Mouse (Mus musculus): ENCODE data around the gene Rilpl1. TPM values are rescaled to one million over a fixed set of nuclear protein-coding genes. Genes with fewer than 3 reads are reported as not detected.

Gene Rilpl1
- polyA plus RNA-seq, 1 experiment from 2014 or later: 8.6 TPM

GRCm38 (mm10) chr5:124453339-124454081, 77.7 kb downstream of the Rilpl1 start:
- H3K36me3 ChIP-seq (ENCODE audit: control insufficient read depth, insufficient read depth, low read length): peaks cover 31% of the 10 kb centered on the region
- H3K4me2 ChIP-seq (ENCODE audit: low read depth, low read length): peak overlapping the region; percentile 15; the same call in 1 of the 2 replicates
- H3K4me3 ChIP-seq (ENCODE audit: low read length): no peak overlapping the region
- ATAC-seq: no peak
- WGBS: 78% methylated on average over 13 of the region's 13 CpGs
- peak overlapping the region; percentile 26; the same call in 1 of the 2 replicates for H3K9ac ChIP-seq (ENCODE audit: low read depth, low read length)
- peaks cover 30% of the 10 kb centered on the region for H3K4me1 ChIP-seq (ENCODE audit: control insufficient read depth, insufficient read depth, low read length)
- no peaks in the 10 kb centered on the region for H3K27me3 ChIP-seq (replicated peaks; ENCODE audit: control insufficient read depth, insufficient read depth, low read length)
- no peaks in the 10 kb centered on the region for H3K9me3 ChIP-seq (ENCODE audit: control insufficient read depth, low read length)
- peak overlapping the region; percentile 13; the same call in 1 of the 2 replicates for H3K27ac ChIP-seq (ENCODE audit: low read length)

- no peaks in the 10 kb centered on the region for H3K27me3 ChIP-seq (replicated peaks; ENCODE audit: control insufficient read depth, insufficient read depth, low read length)
- H3K9ac ChIP-seq (ENCODE audit: low read depth, low read length): peak overlapping the region; percentile 26; the same call in 1 of the 2 replicates
- H3K9me3 ChIP-seq (ENCODE audit: control insufficient read depth, low read length): no peaks in the 10 kb centered on the region
- peaks cover 30% of the 10 kb centered on the region for H3K36me3 ChIP-seq (ENCODE audit: control insufficient read depth, insufficient read depth, low read length)
- ATAC-seq: no peak
- H3K4me1 ChIP-seq (ENCODE audit: control insufficient read depth, insufficient read depth, low read length): peaks cover 33% of the 10 kb centered on the region
- H3K4me2 ChIP-seq (ENCODE audit: low read depth, low read length): peak overlapping the region; percentile 28
- WGBS: 71% methylated on average over 15 of the region's 15 CpGs
- H3K27ac ChIP-seq (ENCODE audit: low read length): peak overlapping the region; percentile 12; the same call in 1 of the 2 replicates
- H3K4me3 ChIP-seq (ENCODE audit: low read length): peak overlapping the region; percentile 1; the same call in 1 of the 2 replicates
Observed at GRCm38 (mm10) chr5:124452494-124453228, 78.5 kb downstream of the Rilpl1 start.

GRCm38 (mm10) chr5:124450641-124451340, 80.4 kb downstream of the Rilpl1 start:
- peak overlapping the region; percentile 95 for H3K27ac ChIP-seq (ENCODE audit: low read length)
- 63% methylated on average over 16 of the region's 16 CpGs for WGBS
- peaks cover 42% of the 10 kb centered on the region for H3K4me1 ChIP-seq (ENCODE audit: control insufficient read depth, insufficient read depth, low read length)
- H3K36me3 ChIP-seq (ENCODE audit: control insufficient read depth, insufficient read depth, low read length): peaks cover 29% of the 10 kb centered on the region
- no peaks in the 10 kb centered on the region for H3K9me3 ChIP-seq (ENCODE audit: control insufficient read depth, low read length)
- H3K4me3 ChIP-seq (ENCODE audit: low read length): peak overlapping the region; percentile 22; the same call in 1 of the 2 replicates
- peak; percentile 84 for ATAC-seq
- H3K9ac ChIP-seq (ENCODE audit: low read depth, low read length): peak overlapping the region; percentile 50; the same call in 1 of the 2 replicates
- H3K4me2 ChIP-seq (ENCODE audit: low read depth, low read length): peak overlapping the region; percentile 34
- no peaks in the 10 kb centered on the region for H3K27me3 ChIP-seq (replicated peaks; ENCODE audit: control insufficient read depth, insufficient read depth, low read length)

- Histone ChIP-seq H3K4me2 (ENCODE audit: low read depth, low read length) (peak overlapping the region; percentile 40), H3K27ac (ENCODE audit: low read length) (peak overlapping the region; percentile 95), H3K36me3 (ENCODE audit: control insufficient read depth, insufficient read depth, low read length) (peaks cover 29% of the 10 kb centered on the region), H3K9me3 (ENCODE audit: control insufficient read depth, low read length) (no peaks in the 10 kb centered on the region), H3K4me1 (ENCODE audit: control insufficient read depth, insufficient read depth, low read length) (peaks cover 42% of the 10 kb centered on the region), H3K4me3 (ENCODE audit: low read length) (no peak overlapping the region; the same call in 1 of the 2 replicates), H3K27me3 (replicated peaks; ENCODE audit: control insufficient read depth, insufficient read depth, low read length) (no peaks in the 10 kb centered on the region), H3K9ac (ENCODE audit: low read depth, low read length) (peak overlapping the region; percentile 50; the same call in 1 of the 2 replicates)
- ATAC-seq: no peak
- 56% methylated on average over 7 of the region's 7 CpGs for WGBS
Observed at GRCm38 (mm10) chr5:124450051-124450450, 81.1 kb downstream of the Rilpl1 start.

GRCm38 (mm10) chr5:124449494-124449893, 81.7 kb downstream of the Rilpl1 start:
- Histone ChIP-seq H3K4me2 (ENCODE audit: low read depth, low read length) (peak overlapping the region; percentile 40), H3K4me3 (ENCODE audit: low read length) (0 out of 2 replicates have a peak overlapping the region, but pooled peaks have one; percentile 4), H3K9ac (ENCODE audit: low read depth, low read length) (0 out of 2 replicates have a peak overlapping the region, but pooled peaks have one; percentile 14), H3K27ac (ENCODE audit: low read length) (peak overlapping the region; percentile 55; the same call in 1 of the 2 replicates), H3K4me1 (ENCODE audit: control insufficient read depth, insufficient read depth, low read length) (peaks cover 47% of the 10 kb centered on the region), H3K27me3 (replicated peaks; ENCODE audit: control insufficient read depth, insufficient read depth, low read length) (no peaks in the 10 kb centered on the region), H3K36me3 (ENCODE audit: control insufficient read depth, insufficient read depth, low read length) (peaks cover 29% of the 10 kb centered on the region), H3K9me3 (ENCODE audit: control insufficient read depth, low read length) (no peaks in the 10 kb centered on the region)
- 54% methylated on average over 6 of the region's 6 CpGs for WGBS
- no peak for ATAC-seq

- ATAC-seq: peak; percentile 77
- Histone ChIP-seq H3K27me3 (replicated peaks; ENCODE audit: control insufficient read depth, insufficient read depth, low read length) (no peaks in the 10 kb centered on the region), H3K4me3 (ENCODE audit: low read length) (peak overlapping the region; percentile 88), H3K27ac (ENCODE audit: low read length) (peak overlapping the region; percentile 96), H3K4me1 (ENCODE audit: control insufficient read depth, insufficient read depth, low read length) (peaks cover 36% of the 10 kb centered on the region), H3K9me3 (ENCODE audit: control insufficient read depth, low read length) (no peaks in the 10 kb centered on the region), H3K9ac (ENCODE audit: low read depth, low read length) (peak overlapping the region; percentile 91), H3K4me2 (ENCODE audit: low read depth, low read length) (peak overlapping the region; percentile 80), H3K36me3 (ENCODE audit: control insufficient read depth, insufficient read depth, low read length) (peaks cover 13% of the 10 kb centered on the region; the same call in 1 of the 2 replicates)
- 2% methylated on average over 15 of the region's 15 CpGs for WGBS
Observed at GRCm38 (mm10) chr5:124446301-124446881, 84.8 kb downstream of the Rilpl1 start.

- H3K9ac ChIP-seq (ENCODE audit: low read depth, low read length): peak overlapping the region; percentile 91
Observed at GRCm38 (mm10) chr5:124445621-124446293, 85.4 kb downstream of the Rilpl1 start.

More at GRCm38 (mm10) chr5:124445621-124446293, 85.4 kb downstream of the Rilpl1 start:
- Histone ChIP-seq H3K4me3 (ENCODE audit: low read length) (peak overlapping the region; percentile 88), H3K27ac (ENCODE audit: low read length) (peak overlapping the region; percentile 96), H3K9me3 (ENCODE audit: control insufficient read depth, low read length) (no peaks in the 10 kb centered on the region), H3K4me2 (ENCODE audit: low read depth, low read length) (peak overlapping the region; percentile 80), H3K4me1 (ENCODE audit: control insufficient read depth, insufficient read depth, low read length) (peaks cover 35% of the 10 kb centered on the region), H3K27me3 (replicated peaks; ENCODE audit: control insufficient read depth, insufficient read depth, low read length) (no peaks in the 10 kb centered on the region), H3K36me3 (ENCODE audit: control insufficient read depth, insufficient read depth, low read length) (peaks cover 13% of the 10 kb centered on the region; the same call in 1 of the 2 replicates)
- peak; percentile 67 for ATAC-seq
- 0% methylated on average over 45 of the region's 77 CpGs for WGBS
